Mouse (Mus musculus) hindbrain, embryonic 14.5 days (tissue): ENCODE measurements around the gene Gpr4. TPM values are rescaled to one million over a fixed set of nuclear protein-coding genes. Genes with fewer than 3 reads are reported as not detected.

ENCODE experiments used
- ATAC-seq: fragments of 200-750 bp; cut with Nextera tagmentation; 2 replicates; pipeline ENCODE4 v1.8.0; 2017; ENCODE audit warnings: moderate number of reproducible peaks, mild to moderate bottlenecking, moderate TSS enrichment, moderate library complexity; ENCODE audit not compliant: low FRiP score
- DNase-seq: peaks from one replicate; pipeline ENCODE4 v3.0.0-alpha.2; 2015; ENCODE audit warnings: low spot score
- H3K27ac ChIP-seq: fragments of 300-500 bp; sonication (generic); 2 replicates; pipeline ENCODE4 v1.5.1; 2014; ENCODE audit warnings: mild to moderate bottlenecking, moderate library complexity
- H3K27me3 ChIP-seq: fragments of 300-500 bp; sonication (generic); 2 replicates; pipeline ENCODE4 v1.6.1; 2014; ENCODE audit warnings: mild to moderate bottlenecking, low read length, mixed read lengths; ENCODE audit not compliant: control insufficient read depth, insufficient read depth
- H3K36me3 ChIP-seq: fragments of 300-500 bp; sonication (generic); replicated peaks from 2 replicates; pipeline ENCODE4 v1.6.1; 2014; ENCODE audit not compliant: control insufficient read depth, insufficient read depth
- H3K4me1 ChIP-seq: fragments of 300-500 bp; sonication (generic); replicated peaks from 2 replicates; pipeline ENCODE4 v1.6.1; 2014; ENCODE audit warnings: antibody characterized with exemption, low read length, mixed read lengths; ENCODE audit not compliant: control insufficient read depth, insufficient read depth
- H3K4me2 ChIP-seq: fragments of 300-500 bp; sonication (generic); replicated peaks from 2 replicates; pipeline ENCODE4 v1.6.1; 2014; ENCODE audit warnings: mild to moderate bottlenecking, moderate library complexity
- H3K4me3 ChIP-seq: fragments of 300-500 bp; sonication (generic); replicated peaks from 2 replicates; pipeline ENCODE4 v1.5.1; 2014; ENCODE audit warnings: mild to moderate bottlenecking, low read length
- H3K9ac ChIP-seq: fragments of 300-500 bp; sonication (generic); 2 replicates; pipeline ENCODE4 v1.6.1; 2014
- H3K9me3 ChIP-seq: fragments of 300-500 bp; sonication (generic); 2 replicates; pipeline ENCODE4 v1.6.1; 2016; ENCODE audit warnings: low read length; ENCODE audit not compliant: control insufficient read depth
- WGBS: fragments of 180-500 bp; shearing (Covaris S2); extraction: QIAGEN DNeasy Blood & Tissue Kit; methylation state at CpG from one replicate; pipeline ENCODE4 v1.1.7; 2014; 5-methylcytosine and 5-hydroxymethylcytosine counted together
- polyA plus RNA-seq: library from polyadenylated mRNA; unstranded; fragments of >200 nt; fragmentation: Nextera tagmentation; extraction: Ambion mirVana; gene quantifications from 2 replicates; pipeline ENCODE4 v1.2.1, GENCODE M21; 2014

Gpr4 gene
- polyA plus RNA-seq, 1 experiment from 2014 or later, result 3.2 TPM

DNA sequence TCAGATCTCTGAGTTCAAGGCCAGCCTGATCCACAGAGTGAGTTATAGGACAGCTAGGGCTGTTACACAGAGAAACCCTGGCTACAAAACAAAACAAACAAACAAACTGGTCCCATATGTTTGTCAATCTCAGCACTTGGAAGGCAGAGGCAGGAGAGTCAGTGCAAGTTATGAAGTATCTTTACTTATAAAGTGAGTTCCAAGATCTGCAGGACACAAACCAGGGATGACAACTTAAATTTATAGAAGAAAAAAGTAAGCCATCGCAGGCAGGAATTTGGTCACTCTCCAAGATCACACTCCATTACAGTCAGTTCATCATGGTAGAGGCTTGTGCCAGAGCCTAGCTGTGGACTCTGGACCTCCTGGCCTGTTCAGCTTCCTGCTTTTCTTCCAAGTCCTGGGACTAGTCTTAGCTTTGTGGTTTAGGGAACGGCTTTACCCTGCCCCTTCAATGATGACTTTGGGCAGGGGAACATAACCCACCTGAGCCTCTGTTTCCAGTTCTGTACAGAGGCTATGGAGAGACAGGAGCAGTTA is 17.8 kb downstream of the Gpr4 start:
- H3K4me3 ChIP-seq, result 0 out of 2 replicates have a peak overlapping the region, but pooled peaks have one; percentile 55

GRCm38 (mm10) chr7:19230899-19231298 is 18.6 kb downstream of the Gpr4 start:
- no peak overlapping the region for H3K27ac ChIP-seq
- no peaks in the 10 kb centered on the region for H3K36me3 ChIP-seq
- ATAC-seq (no peak), DNase-seq (no peak)
- H3K9ac ChIP-seq, result no peak overlapping the region
- H3K4me3 ChIP-seq, result no peak overlapping the region
- WGBS, result 98% methylated on average over 5 of the region's 5 CpGs
- no peak overlapping the region for H3K4me2 ChIP-seq
- no peaks in the 10 kb centered on the region for H3K9me3 ChIP-seq
- H3K27me3 ChIP-seq, result no peaks in the 10 kb centered on the region
- peaks cover 18% of the 10 kb centered on the region for H3K4me1 ChIP-seq

More for the DNA sequence above, 17.8 kb downstream of the Gpr4 start:
- H3K27me3 ChIP-seq, result no peaks in the 10 kb centered on the region
- no peaks in the 10 kb centered on the region; the same call in 1 of the 2 replicates for H3K36me3 ChIP-seq
- 96% methylated on average over 2 of the region's 2 CpGs for WGBS
- DNase-seq (no peak), ATAC-seq (no peak)
- no peak overlapping the region for H3K27ac ChIP-seq
- peak overlapping the region; percentile 39; the same call in 1 of the 2 replicates for H3K9ac ChIP-seq
- H3K4me2 ChIP-seq, result peak overlapping the region; percentile 94; the same call in 1 of the 2 replicates
- H3K4me1 ChIP-seq, result peaks cover 18% of the 10 kb centered on the region
- no peaks in the 10 kb centered on the region for H3K9me3 ChIP-seq

- H3K9ac ChIP-seq, result no peak overlapping the region
- H3K27ac ChIP-seq, result no peak overlapping the region
- DNase-seq, result no peak
- no peaks in the 10 kb centered on the region for H3K9me3 ChIP-seq
- no peak overlapping the region for H3K4me2 ChIP-seq
- 92% methylated on average over 3 of the region's 3 CpGs for WGBS
- H3K4me1 ChIP-seq, result peaks cover 15% of the 10 kb centered on the region
- no peak overlapping the region for H3K4me3 ChIP-seq
- no peak for ATAC-seq
- H3K36me3 ChIP-seq, result no peaks in the 10 kb centered on the region
- no peaks in the 10 kb centered on the region for H3K27me3 ChIP-seq
Observed at GRCm38 (mm10) chr7:19231849-19232248, 19.5 kb downstream of the Gpr4 start.

GRCm38 (mm10) chr7:19234652-19235051 is 22.3 kb downstream of the Gpr4 start:
- Histone ChIP-seq H3K27me3 (no peaks in the 10 kb centered on the region), H3K36me3 (no peaks in the 10 kb centered on the region), H3K9ac (no peak overlapping the region), H3K27ac (no peak overlapping the region), H3K4me2 (no peak overlapping the region), H3K4me3 (no peak overlapping the region), H3K9me3 (no peaks in the 10 kb centered on the region), H3K4me1 (peaks cover 5% of the 10 kb centered on the region)
- WGBS, result 78% methylated on average over 5 of the region's 5 CpGs
- DNase-seq (no peak), ATAC-seq (no peak)

GRCm38 (mm10) chr7:19235092-19235671 is 22.8 kb downstream of the Gpr4 start:
- no peak overlapping the region for H3K9ac ChIP-seq
- no peaks in the 10 kb centered on the region for H3K27me3 ChIP-seq
- no peak for DNase-seq
- no peak for ATAC-seq
- no peak overlapping the region for H3K4me3 ChIP-seq
- no peaks in the 10 kb centered on the region for H3K36me3 ChIP-seq
- H3K4me2 ChIP-seq, result no peak overlapping the region
- no peak overlapping the region for H3K27ac ChIP-seq
- no peaks in the 10 kb centered on the region for H3K9me3 ChIP-seq
- WGBS, result 91% methylated on average over 2 of the region's 2 CpGs
- H3K4me1 ChIP-seq, result 0 out of 2 replicates have a peak, but pooled peaks cover under 1% of the 10 kb centered on the region

GRCm38 (mm10) chr7:19236411-19236810 is 24.1 kb downstream of the Gpr4 start:
- H3K27me3 ChIP-seq, result no peaks in the 10 kb centered on the region
- no peak overlapping the region for H3K27ac ChIP-seq
- ATAC-seq, result no peak
- DNase-seq, result no peak
- H3K36me3 ChIP-seq, result no peaks in the 10 kb centered on the region
- no peaks in the 10 kb centered on the region for H3K9me3 ChIP-seq
- no peak overlapping the region for H3K4me2 ChIP-seq
- no peak overlapping the region for H3K9ac ChIP-seq
- no peak overlapping the region for H3K4me3 ChIP-seq
- H3K4me1 ChIP-seq, result no peaks in the 10 kb centered on the region
- WGBS, result 81% methylated on average over 2 of the region's 2 CpGs

DNA sequence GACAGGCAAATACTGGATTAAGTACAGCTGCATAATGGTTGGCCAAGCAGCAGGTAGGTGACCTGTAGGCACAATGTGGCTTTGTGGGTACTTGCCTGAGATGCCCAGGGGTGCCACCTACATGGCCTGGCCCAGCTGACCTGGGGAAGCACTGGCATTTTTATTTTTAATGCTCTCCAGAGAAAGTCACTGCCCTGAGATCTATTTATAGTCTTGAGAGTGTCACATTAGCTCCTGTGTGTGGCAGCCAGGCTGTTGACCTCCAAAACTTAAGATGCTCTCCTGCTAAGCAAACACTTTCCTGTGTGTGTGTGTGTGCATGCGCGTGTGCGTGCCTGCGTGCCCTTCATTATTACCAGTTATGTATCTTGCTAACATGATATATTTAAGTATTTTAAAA is 26.0 kb downstream of the Gpr4 start:
- no peak overlapping the region for H3K4me2 ChIP-seq
- no peak overlapping the region for H3K9ac ChIP-seq
- no peaks in the 10 kb centered on the region for H3K27me3 ChIP-seq
- no peaks in the 10 kb centered on the region for H3K36me3 ChIP-seq
- DNase-seq (no peak), ATAC-seq (no peak)
- H3K4me1 ChIP-seq, result no peaks in the 10 kb centered on the region
- 100% methylated on average over 4 of the region's 4 CpGs for WGBS
- H3K9me3 ChIP-seq, result no peaks in the 10 kb centered on the region
- no peak overlapping the region for H3K4me3 ChIP-seq
- H3K27ac ChIP-seq, result no peak overlapping the region

DNA sequence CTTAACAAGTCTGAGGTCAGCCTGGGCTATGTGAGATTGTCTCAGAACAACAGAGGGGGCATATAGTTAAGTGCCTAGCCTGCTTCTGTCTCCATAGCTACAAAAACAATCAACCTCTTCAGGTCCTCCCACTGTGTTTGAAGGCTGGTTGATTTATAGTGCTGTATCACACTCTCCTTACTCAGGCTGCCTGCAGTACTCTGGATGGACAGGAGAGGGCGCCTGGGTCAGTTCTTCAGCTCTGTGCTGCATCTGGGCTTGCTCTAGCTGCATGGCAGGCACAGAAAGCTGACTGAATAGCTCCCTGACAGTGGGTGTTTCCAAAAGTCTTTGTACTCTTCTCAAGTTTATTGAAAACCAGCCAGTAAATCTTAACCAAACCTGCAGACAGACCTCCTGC is 27.1 kb downstream of the Gpr4 start:
- WGBS, result 0% methylated on average over 1 of the region's 1 CpGs

DNA sequence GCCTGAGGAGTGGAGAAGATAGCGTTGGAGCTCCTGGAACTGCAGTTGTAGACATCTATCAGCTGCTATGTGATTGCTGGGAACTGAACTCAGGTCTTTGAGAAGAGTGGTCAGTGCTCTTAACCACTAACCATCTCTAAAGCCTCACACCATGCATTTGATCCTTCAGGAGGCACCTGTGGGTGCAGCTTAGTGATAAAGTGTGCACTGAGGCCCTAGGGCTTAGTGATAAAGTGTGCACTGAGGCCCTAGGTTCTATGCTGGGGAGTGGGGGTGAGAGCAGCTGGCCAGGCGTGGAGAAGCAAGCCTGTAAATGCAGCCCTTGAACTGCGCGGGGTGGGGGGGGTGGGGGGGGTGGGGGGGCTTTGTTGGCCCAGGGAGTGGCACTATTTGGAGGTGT is 27.6 kb downstream of the Gpr4 start:
- no peak overlapping the region for H3K4me3 ChIP-seq
- no peak overlapping the region for H3K9ac ChIP-seq
- H3K9me3 ChIP-seq, result no peaks in the 10 kb centered on the region
- peaks cover 4% of the 10 kb centered on the region; the same call in 1 of the 2 replicates for H3K36me3 ChIP-seq
- H3K4me1 ChIP-seq, result no peaks in the 10 kb centered on the region
- DNase-seq, result no peak
- no peaks in the 10 kb centered on the region for H3K27me3 ChIP-seq
- no peak overlapping the region for H3K4me2 ChIP-seq
- WGBS, result 65% methylated on average over 4 of the region's 4 CpGs
- ATAC-seq, result no peak
- no peak overlapping the region for H3K27ac ChIP-seq

More for the DNA sequence above, 27.1 kb downstream of the Gpr4 start:
- H3K4me3 ChIP-seq, result no peak overlapping the region
- no peak overlapping the region for H3K27ac ChIP-seq
- H3K9me3 ChIP-seq, result no peaks in the 10 kb centered on the region
- H3K27me3 ChIP-seq, result no peaks in the 10 kb centered on the region
- ATAC-seq, result peak; percentile 89
- DNase-seq, result peak; percentile 95
- no peaks in the 10 kb centered on the region for H3K4me1 ChIP-seq
- no peak overlapping the region for H3K4me2 ChIP-seq
- no peak overlapping the region for H3K9ac ChIP-seq
- no peaks in the 10 kb centered on the region for H3K36me3 ChIP-seq
